Mouse (Mus musculus) E14TG2a.4 (cell line): ENCODE data around the gene Rnf34.

ENCODE experiments used
- CTCF ChIP-seq: conservative IDR thresholded peaks from 2 replicates; pipeline ENCODE4 v1.5.1; 2014; ENCODE audit warnings: low read length
- NANOG ChIP-seq: IDR thresholded peaks from 2 replicates; pipeline ENCODE4 v1.6.1; 2014; ENCODE audit warnings: borderline replicate concordance, low read length, mixed read lengths

GRCm38 (mm10) chr5:122899777-122900557 lies 50.1 kb downstream of the Rnf34 start:
- TF ChIP-seq CTCF, result no peak
- no peak for TF ChIP-seq NANOG
